Mouse (Mus musculus) A20 (cell line): Measurements from ENCODE around the gene Fam19a2.

ENCODE experiments used
- DNase-seq: peaks from one replicate; pipeline ENCODE4 v3.0.0-alpha.2; 2011; ENCODE audit warnings: low read depth, low spot score

Fam19a2 gene

GRCm38 (mm10) chr10:123567677-123568076 is 303.9 kb downstream of the Fam19a2 start:
- DNase-seq: no peak

GRCm38 (mm10) chr10:123570616-123571188 is 306.9 kb downstream of the Fam19a2 start:
- no peak for DNase-seq

GRCm38 (mm10) chr10:123572342-123573070 is 308.7 kb downstream of the Fam19a2 start:
- no peak for DNase-seq

GRCm38 (mm10) chr10:123577823-123578222 is 314.0 kb downstream of the Fam19a2 start:
- no peak for DNase-seq

- no peak for DNase-seq
Observed at GRCm38 (mm10) chr10:123579012-123579411, 315.2 kb downstream of the Fam19a2 start.

- no peak for DNase-seq
Observed at GRCm38 (mm10) chr10:123595043-123595442, 331.2 kb downstream of the Fam19a2 start.

- DNase-seq: no peak
Observed at GRCm38 (mm10) chr10:123597059-123597458, 333.3 kb downstream of the Fam19a2 start.

- DNase-seq: no peak
Observed at GRCm38 (mm10) chr10:123605671-123606070, 341.9 kb downstream of the Fam19a2 start.

GRCm38 (mm10) chr10:123626691-123627090 is 362.9 kb downstream of the Fam19a2 start:
- DNase-seq: no peak

GRCm38 (mm10) chr10:123629248-123629744 is 365.5 kb downstream of the Fam19a2 start:
- no peak for DNase-seq

DNA sequence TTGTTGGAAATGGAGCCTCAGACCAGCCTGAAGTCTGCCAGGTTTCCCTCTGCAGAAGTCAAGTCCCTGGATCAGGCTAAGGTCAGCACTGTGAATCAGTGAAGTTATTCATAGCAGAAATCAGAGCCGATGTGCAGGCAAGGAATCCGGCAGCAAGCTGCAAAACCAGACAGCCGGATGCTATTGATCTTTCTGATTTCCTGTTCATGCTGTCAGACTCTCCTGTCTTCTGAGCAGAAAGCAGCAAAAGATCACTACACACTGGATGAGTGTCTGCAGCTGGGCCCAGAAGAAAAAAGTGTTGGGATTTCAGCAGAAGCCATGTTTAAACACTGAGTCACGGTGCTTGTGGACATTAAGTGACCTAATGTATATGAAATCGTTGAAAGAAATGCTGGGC is 368.2 kb downstream of the Fam19a2 start:
- DNase-seq: no peak

DNA sequence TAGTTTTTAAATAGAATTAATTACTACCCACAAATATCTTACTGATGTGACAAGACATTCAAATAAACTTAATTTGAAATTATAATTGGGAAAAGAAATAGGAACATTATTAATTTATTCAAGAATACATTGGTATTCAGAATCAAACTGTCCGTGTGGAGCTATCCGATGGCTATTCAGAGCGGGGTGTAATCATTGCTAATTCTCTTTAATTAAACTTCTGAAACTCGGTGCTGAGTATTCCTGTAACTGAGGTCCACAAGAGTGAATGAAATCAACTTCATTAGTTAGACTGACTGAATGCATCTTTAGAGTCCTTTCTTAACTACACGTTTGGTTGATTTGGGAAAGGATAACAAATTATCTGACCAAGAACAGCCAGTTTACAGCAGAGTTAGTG is 372.9 kb downstream of the Fam19a2 start:
- no peak for DNase-seq

DNA sequence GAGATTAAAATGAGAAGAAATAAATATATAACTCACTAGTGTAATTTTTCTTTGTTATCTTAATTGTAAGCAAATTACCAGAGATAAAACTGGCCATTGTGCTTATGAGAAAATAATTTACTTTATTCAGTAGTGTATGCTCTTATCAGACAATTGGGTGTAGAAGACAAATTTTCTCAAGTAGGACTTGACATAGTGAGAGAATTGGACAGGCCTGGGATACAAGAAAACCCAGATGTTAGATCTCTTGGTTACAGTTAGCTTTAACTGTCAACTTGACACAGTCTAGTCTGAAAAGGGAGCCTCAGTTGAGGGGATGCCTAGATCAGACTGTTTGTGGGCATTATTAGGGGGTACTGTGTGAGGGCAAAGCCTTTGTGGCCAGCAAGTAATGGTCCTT is 373.7 kb downstream of the Fam19a2 start:
- no peak for DNase-seq

- no peak for DNase-seq
Observed at GRCm38 (mm10) chr10:123645568-123645967, 381.8 kb downstream of the Fam19a2 start.

DNA sequence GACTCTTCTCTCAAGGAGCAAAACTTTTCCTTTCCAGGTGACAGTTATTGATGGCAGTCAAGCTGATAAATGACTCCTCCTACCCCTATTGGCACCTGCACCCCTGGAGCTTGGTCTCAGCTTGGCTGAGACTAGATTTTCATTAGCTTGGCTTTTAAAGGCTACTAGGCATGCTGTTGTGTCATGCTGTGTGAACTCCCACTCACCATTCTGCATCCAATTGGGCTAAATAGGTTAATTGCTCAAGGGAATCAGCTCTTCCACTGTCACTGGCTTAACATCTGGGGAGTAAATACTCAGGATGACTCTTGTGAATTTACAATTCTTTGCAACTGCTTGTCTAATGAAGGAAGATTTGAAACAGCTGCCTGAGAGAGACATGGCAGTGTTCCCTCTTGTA is 407.4 kb downstream of the Fam19a2 start:
- no peak for DNase-seq

DNA sequence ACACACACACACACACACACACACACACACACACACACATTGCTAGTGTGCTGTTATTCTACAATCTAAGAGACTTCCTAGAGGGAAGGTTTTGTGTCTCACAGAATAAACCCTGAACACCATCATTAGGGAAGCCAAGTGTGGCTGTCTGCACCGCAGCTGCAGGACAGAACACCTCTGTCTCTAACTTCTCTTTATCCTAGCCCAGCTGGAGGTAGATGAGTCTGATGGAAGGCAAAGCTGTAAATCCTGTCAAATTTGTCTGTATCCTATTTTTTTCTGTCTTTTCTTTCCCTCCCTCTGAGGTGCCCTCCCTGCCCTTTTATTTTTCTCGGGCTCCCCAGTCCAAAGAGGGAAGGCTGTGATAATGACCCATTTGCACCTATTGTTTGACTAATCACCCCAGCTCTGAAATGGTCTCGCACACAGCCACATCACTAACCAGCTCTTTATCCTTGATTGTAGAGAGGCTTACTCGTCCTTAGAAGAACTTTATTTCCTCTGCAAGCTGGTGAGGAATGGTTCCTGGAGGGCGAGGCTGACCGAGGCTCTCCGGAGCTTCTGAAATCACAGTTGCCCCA is 414.6 kb downstream of the Fam19a2 start:
- DNase-seq: no peak

GRCm38 (mm10) chr10:123682718-123683255 is 419.0 kb downstream of the Fam19a2 start:
- no peak for DNase-seq

DNA sequence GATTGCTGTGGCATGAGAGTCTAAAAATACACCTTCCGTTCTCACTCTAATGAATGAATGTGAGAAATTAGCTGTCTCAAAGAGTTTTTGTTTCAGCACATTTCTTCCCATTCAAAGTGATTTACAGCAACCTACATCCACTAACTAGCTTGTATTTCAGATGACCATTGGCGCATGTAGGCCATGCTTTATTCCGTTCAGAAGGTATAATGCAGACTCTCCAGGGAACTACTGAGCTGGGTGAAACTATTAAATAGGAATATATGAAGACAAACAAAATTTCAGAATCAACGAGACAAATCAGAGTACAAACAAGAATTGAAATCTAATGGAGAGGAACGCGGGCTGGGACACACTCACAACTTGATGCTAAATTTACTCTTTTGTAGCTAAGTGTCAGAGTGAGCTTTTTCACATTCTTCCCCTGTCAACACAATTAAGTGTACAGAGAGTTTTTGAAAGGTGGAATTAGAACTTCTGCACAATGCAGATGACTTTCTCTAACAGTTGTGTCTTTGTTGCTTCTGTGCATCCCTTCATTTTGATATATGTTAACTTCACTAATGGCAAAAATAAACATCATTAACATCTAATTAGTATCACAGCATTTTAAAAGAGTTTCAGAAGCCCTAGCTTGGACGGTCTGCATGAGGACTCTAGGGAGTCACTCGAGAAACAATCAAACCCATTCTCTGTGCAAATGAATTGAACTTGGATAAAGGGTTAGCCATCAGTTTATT is 428.6 kb downstream of the Fam19a2 start:
- DNase-seq: no peak

GRCm38 (mm10) chr10:123692926-123693224 is 429.1 kb downstream of the Fam19a2 start:
- DNase-seq: no peak

DNA sequence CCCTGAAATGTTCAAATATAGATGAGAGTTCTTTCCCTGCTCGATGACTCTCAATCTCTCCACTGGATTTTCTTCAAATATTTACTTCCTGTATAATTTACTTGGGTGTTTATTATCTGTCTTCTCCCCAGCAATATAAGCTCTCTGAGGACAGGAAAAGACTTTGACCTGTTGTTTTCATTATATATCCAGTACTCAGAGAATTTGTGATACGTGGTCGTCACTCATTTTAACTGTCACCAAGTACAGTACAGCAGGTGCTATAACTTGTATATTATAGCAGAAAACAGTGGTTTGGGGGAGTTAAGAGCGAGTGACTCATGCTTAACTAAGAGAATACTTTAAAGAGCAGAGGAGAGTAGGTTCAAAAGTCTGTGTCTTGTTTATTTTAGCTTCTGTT is 438.8 kb downstream of the Fam19a2 start:
- no peak for DNase-seq

- DNase-seq: no peak
Observed at GRCm38 (mm10) chr10:123707026-123707425, 443.2 kb downstream of the Fam19a2 start.

- no peak for DNase-seq
Observed at GRCm38 (mm10) chr10:123710738-123711137, 446.9 kb downstream of the Fam19a2 start.
